Mouse (Mus musculus) intestine, embryonic 15.5 days (tissue): ENCODE data around the gene Slc38a3. TPM values are rescaled to one million over a fixed set of nuclear protein-coding genes. Genes with fewer than 3 reads are reported as not detected.

Experiments used
- ATAC-seq: fragments of 200-750 bp; cut with Nextera tagmentation; 2 replicates; pipeline ENCODE4 v1.8.0; 2017; ENCODE audit warnings: moderate TSS enrichment, moderate library complexity
- H3K27ac ChIP-seq: fragments of 300-500 bp; sonication (generic); 2 replicates; pipeline ENCODE4 v1.5.1; 2015; ENCODE audit warnings: mild to moderate bottlenecking, inconsistent platforms
- H3K27me3 ChIP-seq: fragments of 300-500 bp; sonication (generic); replicated peaks from 2 replicates; pipeline ENCODE4 v1.6.1; 2015; ENCODE audit warnings: inconsistent platforms
- H3K36me3 ChIP-seq: fragments of 300-500 bp; sonication (generic); 2 replicates; pipeline ENCODE4 v1.6.1; 2015; ENCODE audit warnings: inconsistent platforms
- H3K4me1 ChIP-seq: fragments of 300-500 bp; sonication (generic); replicated peaks from 2 replicates; pipeline ENCODE4 v1.6.1; 2015; ENCODE audit warnings: inconsistent platforms
- H3K4me2 ChIP-seq: fragments of 300-500 bp; sonication (generic); replicated peaks from 2 replicates; pipeline ENCODE4 v1.6.1; 2015; ENCODE audit warnings: mild to moderate bottlenecking, inconsistent platforms
- H3K4me3 ChIP-seq: fragments of 300-500 bp; sonication (generic); replicated peaks from 2 replicates; pipeline ENCODE4 v1.5.1; 2015; ENCODE audit warnings: inconsistent platforms
- H3K9ac ChIP-seq: fragments of 300-500 bp; sonication (generic); 2 replicates; pipeline ENCODE4 v1.6.1; 2015; ENCODE audit warnings: inconsistent platforms
- H3K9me3 ChIP-seq: fragments of 300-500 bp; sonication (generic); 2 replicates; pipeline ENCODE4 v1.6.1; 2016; ENCODE audit warnings: inconsistent platforms
- WGBS: fragments of 180-500 bp; shearing (Covaris S2); methylation state at CpG from one replicate; pipeline ENCODE4 v1.1.7; 2015; 5-methylcytosine and 5-hydroxymethylcytosine counted together
- polyA plus RNA-seq: library from polyadenylated mRNA; unstranded; fragments of >200 nt; fragmentation: Nextera tagmentation; extraction: Ambion mirVana; gene quantifications from 2 replicates; pipeline ENCODE4 v1.2.1, GENCODE M21; 2015

The Slc38a3 gene
- polyA plus RNA-seq, 1 experiment from 2014 or later, result 8.4 TPM

- peak; percentile 55 for ATAC-seq
- peak overlapping the region; percentile 86 for H3K27ac ChIP-seq
- no peaks in the 10 kb centered on the region for H3K36me3 ChIP-seq
- peak overlapping the region; percentile 59 for H3K4me2 ChIP-seq
- peak overlapping the region; percentile 23 for H3K4me3 ChIP-seq
- H3K9ac ChIP-seq, result peak overlapping the region; percentile 29; the same call in 1 of the 2 replicates
- 15% methylated on average over 9 of the region's 9 CpGs for WGBS
- peaks cover 58% of the 10 kb centered on the region for H3K4me1 ChIP-seq
- no peaks in the 10 kb centered on the region for H3K27me3 ChIP-seq
- H3K9me3 ChIP-seq, result no peaks in the 10 kb centered on the region
Observed at GRCm38 (mm10) chr9:107606591-107606990, 62.7 kb downstream of the Slc38a3 start.

DNA sequence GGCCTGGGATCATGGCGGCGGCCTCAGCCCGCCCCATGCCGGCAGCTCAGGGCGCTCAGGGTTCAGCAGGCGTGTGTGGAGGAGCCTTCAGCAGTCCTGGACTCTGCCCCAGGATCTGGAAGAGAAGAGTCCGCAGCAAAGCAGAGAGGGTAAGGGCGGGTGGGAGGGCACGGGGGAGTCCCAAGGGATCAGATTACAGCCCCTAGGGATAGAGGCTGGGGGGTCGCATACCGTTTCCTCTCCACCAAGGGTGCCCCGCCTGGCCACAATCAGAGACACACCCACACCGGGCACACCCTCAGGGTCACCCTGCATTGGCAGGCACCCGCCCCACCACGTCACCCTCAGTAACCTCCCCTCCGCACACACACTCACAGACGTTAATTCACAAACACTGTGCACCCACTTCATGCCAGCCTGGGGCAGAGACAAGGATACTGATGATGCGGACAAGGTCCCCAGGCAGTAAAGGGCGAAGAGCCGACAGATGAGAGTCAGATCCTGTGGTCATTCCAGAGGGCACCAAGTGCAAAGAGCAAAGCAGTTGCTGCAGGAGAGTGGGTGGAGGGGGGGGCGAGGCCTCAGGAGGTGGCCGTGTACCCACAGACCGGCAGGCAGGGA, 64.2 kb downstream of the Slc38a3 start:
- no peaks in the 10 kb centered on the region for H3K36me3 ChIP-seq
- H3K4me3 ChIP-seq, result peak overlapping the region; percentile 42
- H3K4me1 ChIP-seq, result peaks cover 56% of the 10 kb centered on the region
- peak; percentile 69 for ATAC-seq
- 26% methylated on average over 23 of the region's 23 CpGs for WGBS
- peak overlapping the region; percentile 46; the same call in 1 of the 2 replicates for H3K9ac ChIP-seq
- no peaks in the 10 kb centered on the region for H3K9me3 ChIP-seq
- H3K27me3 ChIP-seq, result no peaks in the 10 kb centered on the region
- H3K27ac ChIP-seq, result peak overlapping the region; percentile 86
- peak overlapping the region; percentile 59 for H3K4me2 ChIP-seq

DNA sequence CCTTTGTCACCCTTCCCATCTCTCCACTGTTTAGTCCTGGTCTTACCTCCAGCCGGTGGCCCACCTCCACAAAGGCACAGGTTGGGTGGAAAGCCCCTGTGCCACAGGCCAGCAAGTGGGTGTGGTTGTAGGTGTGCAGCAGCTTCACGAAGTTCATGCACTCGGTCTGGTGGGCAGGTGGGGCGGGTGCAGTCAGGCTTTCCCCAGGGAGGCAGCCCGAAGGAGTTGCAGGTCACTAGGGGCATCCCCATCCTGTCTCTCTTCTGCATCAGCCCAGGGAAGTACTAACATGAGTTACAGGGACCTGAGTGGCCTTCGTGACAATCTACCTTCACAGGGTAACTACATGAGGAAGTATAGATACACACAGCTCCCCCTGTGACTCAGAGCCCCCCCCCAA, 66.1 kb downstream of the Slc38a3 start:
- Histone ChIP-seq H3K36me3 (no peaks in the 10 kb centered on the region), H3K4me3 (no peak overlapping the region), H3K27ac (no peak overlapping the region), H3K9ac (no peak overlapping the region), H3K27me3 (no peaks in the 10 kb centered on the region), H3K9me3 (no peaks in the 10 kb centered on the region), H3K4me2 (peak overlapping the region; percentile 59), H3K4me1 (peaks cover 55% of the 10 kb centered on the region)
- ATAC-seq, result no peak
- 71% methylated on average over 6 of the region's 6 CpGs for WGBS

DNA sequence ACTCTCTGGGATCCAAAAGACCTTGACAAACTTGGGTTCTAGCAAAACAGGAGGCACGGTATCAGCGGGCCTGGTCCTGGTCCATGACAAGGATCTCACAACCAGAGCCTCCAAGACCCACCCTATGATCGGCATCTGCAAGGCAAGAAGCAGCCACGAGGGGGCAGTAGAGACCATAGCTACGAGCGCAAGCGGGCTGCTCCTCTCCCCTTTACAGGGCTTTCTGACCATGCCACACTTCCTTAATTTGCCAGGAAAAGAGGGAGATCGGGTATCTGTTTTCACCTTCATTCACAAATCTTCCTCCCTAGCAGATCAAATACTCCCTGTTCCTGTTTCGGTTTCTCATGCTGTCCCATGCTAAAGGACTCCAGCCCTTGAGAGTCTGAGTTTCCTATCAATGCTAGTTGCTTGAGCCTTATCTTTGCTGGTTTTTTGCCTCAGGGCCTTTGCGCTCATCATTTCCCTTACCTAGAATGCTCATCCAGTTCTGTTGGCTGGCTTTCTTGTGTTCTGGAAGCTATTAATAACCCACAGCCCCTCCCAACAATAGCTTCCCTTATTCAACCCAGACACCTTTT, 67.2 kb downstream of the Slc38a3 start:
- Histone ChIP-seq H3K27me3 (no peaks in the 10 kb centered on the region), H3K9me3 (no peaks in the 10 kb centered on the region), H3K4me2 (no peak overlapping the region), H3K36me3 (no peaks in the 10 kb centered on the region), H3K4me3 (no peak overlapping the region), H3K9ac (no peak overlapping the region), H3K4me1 (peaks cover 45% of the 10 kb centered on the region), H3K27ac (no peak overlapping the region)
- 11% methylated on average over 10 of the region's 10 CpGs for WGBS
- 0 out of 2 replicates have a peak, but pooled peaks have one; percentile 39 for ATAC-seq

- H3K4me2 ChIP-seq, result no peak overlapping the region
- H3K9me3 ChIP-seq, result no peaks in the 10 kb centered on the region
- H3K27me3 ChIP-seq, result no peaks in the 10 kb centered on the region
- no peak overlapping the region for H3K27ac ChIP-seq
- WGBS, result 84% methylated on average over 11 of the region's 11 CpGs
- H3K36me3 ChIP-seq, result 0 out of 2 replicates have a peak, but pooled peaks cover 3% of the 10 kb centered on the region
- no peak overlapping the region for H3K4me3 ChIP-seq
- H3K4me1 ChIP-seq, result peaks cover 37% of the 10 kb centered on the region
- ATAC-seq, result no peak
- no peak overlapping the region for H3K9ac ChIP-seq
Observed at GRCm38 (mm10) chr9:107601275-107601674, 68.1 kb downstream of the Slc38a3 start.

DNA sequence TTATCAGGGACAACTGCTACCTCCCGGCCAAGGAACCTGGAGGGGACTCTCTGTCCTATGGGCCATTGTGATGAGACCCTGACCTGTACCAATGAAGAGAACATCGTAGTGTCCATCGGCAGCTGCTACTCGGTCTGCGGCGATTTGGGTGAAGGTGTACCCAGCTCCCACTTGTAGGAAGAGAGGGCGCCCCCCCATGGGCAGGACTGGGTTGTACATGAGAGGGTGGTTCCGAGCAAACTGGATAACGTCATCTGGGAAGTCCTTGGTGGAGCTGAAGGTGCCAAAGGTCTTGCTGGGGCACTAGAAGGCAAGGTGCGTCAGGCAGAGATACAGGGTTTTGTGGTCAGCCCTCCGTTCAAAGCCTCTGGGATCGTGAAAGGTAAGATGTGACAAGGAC, 68.6 kb downstream of the Slc38a3 start:
- ATAC-seq, result no peak
- H3K4me1 ChIP-seq, result peaks cover 32% of the 10 kb centered on the region
- H3K36me3 ChIP-seq, result 0 out of 2 replicates have a peak, but pooled peaks cover 3% of the 10 kb centered on the region
- no peak overlapping the region for H3K9ac ChIP-seq
- no peak overlapping the region for H3K27ac ChIP-seq
- H3K9me3 ChIP-seq, result no peaks in the 10 kb centered on the region
- 77% methylated on average over 12 of the region's 12 CpGs for WGBS
- no peaks in the 10 kb centered on the region for H3K27me3 ChIP-seq
- no peak overlapping the region for H3K4me2 ChIP-seq
- H3K4me3 ChIP-seq, result no peak overlapping the region

Other genes with a start within 250 kb of the Slc38a3 start
- gene Tmem115, start 135.6 kb downstream of the Slc38a3 start, polyA plus RNA-seq, result 42.2 and 43.0 TPM in 2 replicates
- 31.2 and 35.8 TPM in 2 replicates for gene Cyb561d2, start 127.3 kb downstream of the Slc38a3 start, polyA plus RNA-seq
- gene Nprl2, start 127.3 kb downstream of the Slc38a3 start, polyA plus RNA-seq, result 33.9 and 36.9 TPM in 2 replicates
- 0.67 and 0.68 TPM in 2 replicates for gene Zmynd10, start 122.2 kb downstream of the Slc38a3 start, polyA plus RNA-seq
- gene Rassf1, start 118.0 kb downstream of the Slc38a3 start, polyA plus RNA-seq, result 51.7 and 52.7 TPM in 2 replicates
- gene Tusc2, start 106.3 kb downstream of the Slc38a3 start, polyA plus RNA-seq, result 44.2 and 45.0 TPM in 2 replicates
- gene Hyal2, start 101.6 kb downstream of the Slc38a3 start, polyA plus RNA-seq, result 81.0 and 87.9 TPM in 2 replicates
- 5.9 and 7.4 TPM in 2 replicates for gene Hyal1, start 92.6 kb downstream of the Slc38a3 start, polyA plus RNA-seq
- gene Naa80, start 90.6 kb downstream of the Slc38a3 start, polyA plus RNA-seq, result 15.1 and 19.1 TPM in 2 replicates
- gene Hyal3, start 88.7 kb downstream of the Slc38a3 start, polyA plus RNA-seq, result 0.74 and 0.97 TPM in 2 replicates
- 66.4 and 81.9 TPM in 2 replicates for gene Ifrd2, start 81.9 kb downstream of the Slc38a3 start, polyA plus RNA-seq
- gene Sema3b, start 60.3 kb downstream of the Slc38a3 start, polyA plus RNA-seq, result 34.7 and 37.5 TPM in 2 replicates
- 334 and 335 TPM in 2 replicates for gene Gnai2, start 34.2 kb downstream of the Slc38a3 start, polyA plus RNA-seq
- gene Gnat1, start 10.2 kb upstream of the Slc38a3 start, polyA plus RNA-seq, result 0.82 and 1.9 TPM in 2 replicates
- gene Sema3f, start 40.9 kb upstream of the Slc38a3 start, polyA plus RNA-seq, result 8.9 and 11.2 TPM in 2 replicates
- 153 and 154 TPM in 2 replicates for gene Rbm5, start 101.5 kb upstream of the Slc38a3 start, polyA plus RNA-seq
- 67.2 and 70.5 TPM in 2 replicates for gene Rbm6, start 203.7 kb upstream of the Slc38a3 start, polyA plus RNA-seq
- 18.5 and 20.7 TPM in 2 replicates for gene Mon1a, start 218.6 kb upstream of the Slc38a3 start, polyA plus RNA-seq
- 11.4 and 14.2 TPM in 2 replicates for gene Mst1r, start 237.3 kb upstream of the Slc38a3 start, polyA plus RNA-seq